Mouse (Mus musculus) stomach, postnatal 0 days (tissue): Measurements from ENCODE around the gene Hspa5.

Source experiments
- CTCF ChIP-seq: IDR thresholded peaks from 2 replicates; pipeline ENCODE4 v1.5.1; 2016; ENCODE audit warnings: antibody characterized with exemption, low read depth, mild to moderate bottlenecking, moderate library complexity
- EP300 ChIP-seq: optimal IDR thresholded peaks from 2 replicates; pipeline ENCODE3; 2016; ENCODE audit warnings: antibody characterized with exemption

GRCm38 (mm10) chr2:34799357-34800256 is 27.8 kb downstream of the Hspa5 start, which contains the start of gene Rabepk:
- TF ChIP-seq CTCF: no peak
- no peak for TF ChIP-seq EP300
